Mouse (Mus musculus) left cerebral cortex, postnatal 10 days (tissue): Measurements from ENCODE around the gene Padi2. TPM values are rescaled to one million over a fixed set of nuclear protein-coding genes. Genes with fewer than 3 reads are reported as not detected.

Source experiments
- DNase-seq, 2 experiments: peaks; one replicate each; pipeline ENCODE4 v3.0.0; 2021 to 2022; ENCODE audit warnings: low spot score in 2 of 2, mixed read lengths in 1 of 2; ENCODE audit errors: extremely low spot score in 1 of 2
- intact Hi-C: fragments of 180-260 bp; cut with DNase I; formaldehyde crosslinking; loops from one replicate; pipeline ENCODE4 v1.15.1; 2025
- total RNA-seq, 2 experiments: library from RNA; stranded (reverse); gene quantifications; 2 replicates each; pipeline ENCODE4 v1.2.3; 2021

Padi2 gene
- total RNA-seq: 1 to 10 TPM; 3.3 to 4.9 TPM

DNA sequence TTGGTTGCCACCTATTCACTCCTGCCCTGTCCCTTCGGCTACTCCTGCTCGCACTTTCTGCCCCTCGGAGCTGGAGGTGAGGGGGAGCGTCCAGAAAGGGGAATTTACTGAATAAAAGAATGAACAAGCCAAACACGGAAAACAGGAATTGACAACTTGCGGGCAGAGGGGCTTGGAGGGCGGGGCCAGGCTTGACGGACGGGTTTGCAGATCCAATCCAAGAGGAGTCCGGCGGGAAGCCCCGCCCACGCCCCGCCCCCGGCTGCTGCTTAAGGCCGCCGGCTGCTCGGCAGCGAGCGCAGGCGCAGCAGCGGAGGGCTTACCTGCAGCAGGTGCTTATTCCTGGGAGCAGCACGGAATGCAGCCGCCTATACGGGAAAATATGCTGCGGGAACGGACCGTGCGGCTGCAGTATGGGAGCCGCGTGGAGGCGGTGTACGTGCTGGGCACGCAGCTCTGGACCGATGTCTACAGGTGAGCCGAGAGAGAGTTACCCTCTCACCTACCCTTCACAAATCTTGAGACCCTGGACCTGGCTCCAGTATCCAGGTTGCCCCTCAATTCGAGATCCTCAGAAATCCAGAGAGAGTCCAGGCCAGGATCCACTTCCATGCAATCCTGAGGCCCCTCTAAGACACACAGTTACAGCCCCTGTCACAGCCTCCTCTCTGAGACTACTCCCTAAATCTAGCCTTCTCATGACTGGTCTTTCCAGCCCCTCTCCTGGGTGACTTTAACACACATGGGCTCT lies at the start of gene Padi2:
Gene Padi2 (plus strand): TSS at position 269 of the 751 bp plus-strand sequence.
- DNase-seq: peak; percentile 49 to 87
- intact Hi-C loops: loop anchor here (5.0 kb wide), 1 partner anchor 51 kb away; no protein-coding TSS in a partner anchor

DNA sequence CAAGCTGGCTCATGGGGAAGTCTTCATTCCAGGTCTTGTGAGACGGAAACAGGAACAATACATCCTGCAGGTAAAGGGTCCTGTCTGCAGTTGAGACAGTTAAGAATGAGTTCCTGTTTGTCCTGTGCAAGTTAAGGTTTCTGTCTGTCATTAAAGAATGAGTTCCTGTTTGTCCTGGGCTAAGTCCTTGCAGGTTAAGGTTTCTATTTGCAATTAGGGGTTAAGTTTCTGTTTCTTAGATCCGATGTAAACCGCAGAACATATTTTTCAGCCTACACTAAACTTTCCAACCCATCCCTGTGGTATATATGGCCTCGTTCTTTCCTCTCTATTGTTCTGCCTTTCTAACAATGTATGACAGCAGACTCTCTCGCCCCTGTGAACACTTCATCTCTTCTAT lies 49.1 kb upstream of the Padi2 start:
- DNase-seq: no peak
- intact Hi-C loops: no loop called here

DNA sequence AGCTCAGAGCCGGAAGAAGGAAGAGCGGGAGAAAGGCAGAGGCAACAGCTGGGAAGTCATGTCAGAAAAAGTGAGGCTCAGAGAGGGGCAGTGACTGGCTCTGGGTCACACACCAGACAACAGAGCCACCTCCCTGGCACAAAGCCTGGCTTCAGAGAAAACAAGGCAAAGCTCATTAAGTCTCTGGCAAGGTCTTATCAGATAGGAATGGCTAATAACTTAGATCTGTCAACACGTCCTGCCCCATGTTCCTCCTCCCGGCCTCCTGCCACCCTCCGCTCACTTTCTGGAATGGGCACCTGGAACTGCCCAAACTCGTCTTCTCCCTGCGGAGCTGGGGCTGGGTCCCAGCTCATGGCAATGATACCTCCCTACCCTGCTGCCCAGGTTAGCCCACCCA lies 48.3 kb upstream of the Padi2 start:
- intact Hi-C loops: no loop called here
- no peak for DNase-seq

DNA sequence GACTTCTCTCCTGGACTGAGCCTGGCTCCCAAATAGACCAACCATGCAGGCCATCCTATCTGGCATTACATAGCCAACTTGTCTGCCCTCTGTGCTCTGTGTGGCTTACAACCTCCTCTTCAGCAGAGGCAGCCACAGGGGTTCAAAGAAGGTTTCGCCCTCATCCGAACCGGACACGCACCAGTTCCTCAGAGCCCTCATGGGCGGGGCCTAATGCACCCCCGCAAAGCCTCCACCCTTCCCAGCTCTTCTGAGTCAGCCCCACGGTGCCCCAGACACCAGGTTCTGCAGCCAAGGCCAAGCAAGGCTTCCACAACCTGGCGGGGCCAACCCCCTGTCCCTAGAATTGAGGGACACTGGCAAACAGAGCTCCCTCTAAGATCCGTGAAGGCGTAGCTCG lies 46.9 kb upstream of the Padi2 start:
- no peak for DNase-seq
- intact Hi-C loops: no loop called here

DNA sequence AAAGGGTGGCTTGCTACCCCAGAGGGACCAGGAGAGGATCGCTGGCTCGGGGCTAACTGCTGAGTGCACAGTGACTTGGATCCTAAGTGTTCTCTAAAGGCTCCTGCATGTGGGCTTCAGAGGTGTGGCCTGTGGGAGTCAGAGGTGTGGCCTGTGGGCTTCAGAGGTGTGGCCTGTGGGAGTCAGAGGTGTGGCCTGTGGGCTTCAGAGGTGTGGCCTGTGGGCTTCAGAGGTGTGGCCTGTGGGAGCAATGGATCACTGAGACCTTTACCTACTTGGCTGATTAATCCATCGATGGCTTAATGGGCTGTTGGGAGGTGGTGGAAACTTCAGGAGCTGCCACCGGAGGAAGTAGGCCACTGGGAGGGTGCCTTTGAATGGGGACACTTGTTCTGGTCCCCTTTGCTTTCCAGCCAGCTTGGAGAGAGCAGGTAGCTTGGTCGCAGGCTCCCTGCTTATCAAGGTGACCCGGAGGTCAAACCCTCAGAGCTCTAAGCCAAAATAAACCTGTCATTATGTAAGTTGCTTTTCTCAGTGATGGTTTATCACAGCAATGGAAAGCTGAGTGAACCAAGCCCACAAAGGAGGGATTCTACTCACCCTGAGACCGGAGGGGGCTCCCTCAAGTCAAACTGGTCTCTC lies 45.9 kb upstream of the Padi2 start:
- DNase-seq: no peak
- intact Hi-C loops: no loop called here

DNA sequence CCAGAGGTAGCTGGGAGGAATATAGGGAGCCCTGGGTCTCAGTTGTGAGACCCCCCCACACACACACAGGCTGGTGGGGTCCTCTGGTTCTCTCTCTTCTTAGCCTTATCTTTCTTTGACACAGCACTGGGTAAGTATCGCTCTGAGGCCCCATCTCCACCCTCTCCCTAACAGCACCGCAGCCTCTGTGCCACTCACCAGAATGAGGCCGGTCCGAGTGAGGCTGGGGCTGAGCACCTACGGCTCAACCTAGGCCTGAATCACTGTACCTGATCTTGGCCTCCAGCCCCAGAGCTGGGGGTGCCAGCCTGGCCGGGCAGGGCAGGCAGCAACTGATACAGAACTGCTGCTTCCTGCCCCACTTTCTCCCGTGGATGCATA lies 45.4 kb upstream of the Padi2 start:
- intact Hi-C loops: no loop called here
- DNase-seq: no peak

DNA sequence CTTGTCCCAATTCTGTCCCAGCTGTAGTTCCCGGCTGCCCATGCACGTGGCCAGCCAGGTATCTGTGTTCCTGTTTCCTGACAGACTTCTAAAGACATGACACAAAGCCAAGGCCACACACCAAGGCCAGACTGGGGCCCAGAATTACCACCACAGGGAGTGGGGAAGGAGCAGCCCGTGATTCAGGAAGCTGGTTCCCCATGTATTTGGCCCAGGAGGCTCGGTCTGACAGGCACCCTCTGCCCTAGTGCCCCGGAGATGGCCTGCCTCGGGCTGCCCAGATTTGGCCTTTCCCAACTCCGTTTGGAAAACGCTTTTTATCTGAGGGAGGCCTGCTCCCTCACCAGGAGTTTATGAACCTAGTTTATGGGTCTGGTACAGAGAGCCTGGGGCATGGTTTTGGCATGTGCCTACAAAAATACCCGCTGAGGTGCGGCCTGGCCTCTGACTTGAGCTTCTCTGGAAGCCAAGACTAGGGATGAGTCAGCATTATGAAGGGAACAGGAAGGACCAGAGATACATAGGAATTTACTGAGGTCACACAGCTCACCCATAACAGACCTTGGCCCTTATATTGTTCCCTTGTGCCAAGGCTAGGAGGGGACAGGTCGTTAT lies 44.0 kb upstream of the Padi2 start:
- no peak for DNase-seq
- intact Hi-C loops: no loop called here

DNA sequence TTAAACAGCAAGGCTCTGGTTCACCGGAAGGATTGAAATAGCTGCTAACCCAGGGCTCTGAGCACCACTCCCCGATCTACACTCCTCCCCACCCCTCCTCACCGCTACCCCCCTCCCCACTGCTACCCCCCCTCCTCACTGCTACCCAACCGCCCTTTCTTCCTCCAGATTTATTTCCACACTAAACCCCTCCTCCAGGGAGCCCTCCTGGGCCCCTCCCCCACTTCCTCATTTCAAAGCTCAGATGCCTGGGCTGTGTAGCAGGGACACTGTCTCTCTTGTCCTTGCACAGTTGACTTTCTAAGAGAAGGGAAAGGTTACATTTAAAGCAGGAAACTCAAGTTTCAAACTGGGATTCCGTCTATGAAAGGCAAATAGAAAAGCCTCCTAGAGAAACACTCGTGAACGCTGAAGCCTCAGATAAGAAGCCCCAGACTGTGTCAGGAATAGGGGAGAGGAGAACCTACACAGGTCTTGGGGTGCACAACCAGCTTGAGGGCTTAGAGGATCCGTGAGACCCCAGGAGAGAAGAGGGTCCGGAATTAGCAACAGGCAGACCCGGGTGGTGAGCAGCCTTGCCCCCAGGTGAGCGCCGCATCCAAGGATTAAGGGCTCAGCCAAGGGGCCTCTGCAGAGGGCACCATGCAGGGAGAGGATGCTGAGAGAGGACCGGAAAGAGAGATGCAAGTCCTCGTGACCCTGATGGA lies 37.5 kb upstream of the Padi2 start:
- intact Hi-C loops: no loop called here
- no peak for DNase-seq

DNA sequence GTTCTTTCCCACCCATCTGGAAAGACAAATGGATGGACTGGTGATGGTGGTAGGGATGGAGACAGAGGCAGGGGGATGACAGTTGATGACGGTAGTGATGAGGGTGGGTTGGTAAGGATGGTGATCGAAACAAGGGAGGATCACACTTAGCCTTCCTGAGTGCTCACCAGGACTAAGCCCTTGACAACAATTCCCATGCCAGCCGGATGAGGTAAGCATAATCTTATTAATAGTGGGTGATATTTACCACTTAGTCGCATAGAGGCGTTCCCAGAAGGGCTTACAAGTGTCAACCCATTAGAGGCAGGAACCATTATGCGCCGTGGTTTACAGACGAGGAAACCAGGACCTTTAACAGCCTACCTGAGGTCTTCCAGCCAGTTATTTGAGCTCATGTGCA lies 36.2 kb upstream of the Padi2 start:
- intact Hi-C loops: no loop called here
- DNase-seq: peak in 1 of 2 experiments; percentile 4

DNA sequence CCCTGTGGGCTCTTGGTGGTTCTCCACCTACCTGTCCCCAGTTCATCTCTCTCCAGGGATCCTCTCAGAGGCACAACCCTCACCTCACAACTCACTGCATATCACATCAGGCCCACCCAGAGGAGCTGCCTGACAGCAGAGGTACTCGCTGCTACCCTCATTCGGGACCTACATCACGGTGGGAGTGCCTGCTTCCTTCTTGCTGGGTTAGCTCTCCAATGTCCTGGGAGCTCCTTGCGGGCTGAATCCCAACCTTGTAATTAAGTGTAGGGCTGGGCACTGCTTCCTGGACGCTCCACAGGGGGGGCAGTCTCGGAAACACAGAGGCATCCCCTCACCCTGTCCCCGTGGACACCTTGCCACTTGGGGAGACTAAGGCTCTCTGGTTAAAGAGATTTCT lies 35.3 kb upstream of the Padi2 start:
- intact Hi-C loops: no loop called here
- peak in 1 of 2 experiments; percentile 11 for DNase-seq

DNA sequence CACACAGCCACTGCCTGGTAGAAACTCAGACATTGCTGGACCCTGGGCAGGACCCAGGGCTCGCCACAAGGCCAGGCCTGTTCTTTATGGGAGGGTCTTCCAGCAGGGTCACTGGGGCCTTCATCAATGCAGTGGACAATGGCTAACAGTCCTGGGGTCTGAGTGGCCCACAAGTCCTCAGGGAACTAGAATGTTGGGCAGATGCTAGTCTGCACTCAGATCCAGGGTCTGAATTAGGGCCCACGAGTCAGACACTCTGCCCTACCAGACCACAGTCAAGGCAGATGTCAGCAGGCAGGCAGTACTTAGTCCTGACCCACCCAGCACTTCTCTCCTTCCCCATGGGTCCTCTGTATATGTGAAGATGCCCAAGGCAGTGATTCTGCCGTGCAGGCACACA lies 34.8 kb upstream of the Padi2 start:
- peak in 1 of 2 experiments; percentile 8 for DNase-seq
- intact Hi-C loops: no loop called here

DNA sequence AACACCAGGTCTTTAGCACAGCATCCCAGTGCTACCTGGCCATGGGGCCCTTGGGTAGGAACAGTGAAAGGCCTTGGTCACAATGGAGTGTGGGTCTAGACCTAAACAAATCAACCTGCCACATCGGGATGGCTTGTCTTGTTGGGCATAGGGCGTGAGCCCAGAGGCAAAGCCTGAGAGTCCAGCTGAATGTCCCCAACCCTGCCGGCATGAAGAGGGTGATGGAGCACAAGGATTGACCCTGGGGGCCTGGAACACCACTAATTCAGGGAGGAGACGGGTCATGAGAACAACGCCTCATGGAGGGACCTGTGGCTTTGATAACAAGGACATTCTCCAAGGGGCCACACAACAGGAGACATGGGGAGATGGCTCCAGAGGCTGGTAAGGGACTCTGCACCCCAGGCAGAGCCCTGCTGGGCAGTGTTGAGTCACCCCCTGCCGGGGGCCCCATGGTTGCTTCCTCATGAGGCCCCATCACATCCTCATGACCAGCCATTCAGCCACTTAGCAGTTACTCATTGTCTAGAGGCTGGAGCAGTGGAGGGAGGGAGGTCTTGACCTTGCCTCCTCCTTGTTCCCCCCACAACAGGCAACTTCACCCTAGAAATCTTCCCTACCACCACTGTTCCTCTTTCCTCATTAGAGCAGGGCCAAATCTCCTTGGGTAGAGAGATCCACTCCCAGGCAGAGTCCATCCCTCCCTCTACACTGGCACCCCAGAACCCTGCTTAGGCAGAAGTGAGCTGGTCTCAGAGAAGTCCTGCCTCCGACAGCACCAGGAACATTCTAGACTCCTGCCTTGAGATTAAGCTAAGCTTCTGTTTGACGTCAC lies 34.1 kb upstream of the Padi2 start:
- peak in 1 of 2 experiments; percentile 19 for DNase-seq
- intact Hi-C loops: no loop called here

DNA sequence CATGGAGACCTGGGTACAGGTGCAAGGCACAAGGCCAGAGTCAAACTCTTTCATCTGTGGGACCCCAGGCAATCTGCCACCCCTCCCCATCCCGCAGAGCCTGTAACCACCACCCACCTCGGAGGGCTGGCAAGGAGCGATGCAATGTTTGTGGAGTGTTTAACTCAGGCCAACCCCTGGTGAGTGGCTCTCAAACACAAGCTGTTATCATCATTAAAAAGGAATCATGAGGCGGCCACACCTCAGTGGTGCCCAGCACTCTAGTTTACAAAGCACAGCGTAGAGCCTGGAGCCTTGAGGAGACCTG lies 33.5 kb upstream of the Padi2 start:
- peak in 1 of 2 experiments; percentile 13 for DNase-seq
- intact Hi-C loops: no loop called here

DNA sequence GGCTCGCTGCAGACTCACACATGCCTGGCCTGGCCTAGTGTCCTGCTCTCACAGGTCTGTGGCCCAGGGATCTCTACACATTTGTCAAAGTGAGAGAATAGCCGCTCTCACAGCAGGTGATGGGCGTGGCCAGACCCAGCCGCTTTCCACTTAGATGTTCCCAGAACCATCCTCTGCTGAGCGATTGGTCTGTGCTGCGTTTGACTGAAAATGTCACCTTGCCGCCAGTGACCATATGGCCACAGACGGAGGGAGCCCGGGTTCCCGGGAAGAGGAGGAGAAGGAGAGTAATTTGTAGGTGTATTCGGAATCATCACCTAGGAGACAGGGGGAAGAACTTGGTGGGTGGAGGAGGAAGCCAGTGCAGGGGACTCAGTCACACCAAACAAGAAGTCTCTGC lies 33.1 kb upstream of the Padi2 start:
- peak in 1 of 2 experiments; percentile 19 for DNase-seq
- intact Hi-C loops: no loop called here

DNA sequence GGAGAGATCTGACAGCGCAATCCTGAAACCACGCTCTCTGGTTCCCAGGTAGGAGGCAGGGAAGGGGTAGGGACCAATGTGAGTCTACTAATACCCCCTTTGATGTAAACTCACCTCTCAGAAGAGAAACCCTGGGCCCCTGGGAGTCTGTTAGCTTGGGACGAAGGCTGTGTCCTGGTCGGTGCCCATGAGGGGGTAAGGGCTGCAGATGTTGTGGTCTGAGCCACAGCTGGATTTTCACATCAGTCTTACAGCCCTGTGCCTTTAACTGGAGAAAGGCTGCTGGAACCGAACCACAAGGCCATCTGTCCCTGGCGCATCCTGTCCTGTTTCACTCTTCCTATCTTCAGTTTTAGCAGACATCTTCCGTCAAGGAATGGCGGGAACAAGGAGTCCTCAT lies 30.0 kb upstream of the Padi2 start:
- intact Hi-C loops: no loop called here
- DNase-seq: peak in 1 of 2 experiments; percentile 4

DNA sequence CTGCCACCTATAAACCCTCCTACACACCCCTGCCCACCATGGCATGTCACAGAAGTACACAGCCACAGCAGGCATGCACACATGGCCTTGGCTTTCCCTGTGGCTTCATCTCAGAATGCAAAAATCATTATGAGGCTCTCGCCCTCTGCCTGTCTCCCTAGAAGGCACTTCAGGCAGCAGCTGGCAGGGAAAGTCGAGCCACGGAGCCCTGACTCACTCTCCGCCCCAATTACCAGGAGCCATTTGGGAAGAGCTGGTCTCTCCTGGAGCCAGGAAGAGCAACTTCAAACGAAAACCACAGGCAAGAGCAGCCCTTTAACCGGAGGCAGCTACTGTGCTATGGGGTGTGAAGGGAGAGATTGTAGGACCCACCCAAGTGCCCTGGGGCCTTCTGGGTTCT lies 29.5 kb upstream of the Padi2 start:
- intact Hi-C loops: no loop called here
- DNase-seq: peak in 1 of 2 experiments; percentile 14

DNA sequence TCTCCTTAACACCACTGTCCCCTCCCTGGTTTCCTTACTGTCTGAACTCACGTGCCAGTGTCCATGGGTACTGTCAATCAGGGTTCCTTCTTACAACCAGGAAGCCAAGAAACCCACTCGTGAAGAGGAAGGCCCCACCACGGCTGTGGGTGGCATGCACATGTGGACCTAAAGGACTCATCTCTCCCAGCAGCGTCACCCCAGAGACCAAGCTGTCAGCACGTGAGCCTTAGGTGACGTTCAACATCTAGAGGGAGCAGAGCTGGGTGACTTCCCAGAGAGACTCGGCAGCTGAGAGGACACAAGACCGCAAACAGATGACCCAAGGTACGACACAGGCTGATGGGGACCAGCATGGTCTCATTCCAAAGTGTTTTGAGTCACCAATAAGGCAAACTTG lies 28.7 kb upstream of the Padi2 start:
- intact Hi-C loops: no loop called here
- DNase-seq: peak in 1 of 2 experiments; percentile 17

DNA sequence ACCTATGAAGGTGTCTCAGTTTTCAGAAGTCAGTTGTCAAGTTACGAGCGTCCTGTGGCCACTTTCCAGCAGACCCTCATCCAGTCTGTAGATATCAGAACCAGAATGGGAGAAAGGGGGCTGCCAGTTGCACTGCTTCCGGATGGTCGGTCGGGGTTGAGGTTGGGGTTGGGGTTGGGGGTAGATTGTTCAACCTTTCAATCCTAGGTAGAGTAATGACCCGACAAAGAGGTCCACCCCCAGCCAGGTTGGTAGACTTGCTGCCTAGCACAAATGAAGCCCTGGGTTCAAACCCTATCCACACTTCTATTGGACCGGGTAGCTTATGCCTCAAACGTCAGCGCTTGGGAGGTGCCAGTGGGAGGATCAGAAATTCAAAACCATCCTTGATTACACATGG lies 27.5 kb upstream of the Padi2 start:
- peak in 1 of 2 experiments; percentile 9 for DNase-seq
- intact Hi-C loops: no loop called here

DNA sequence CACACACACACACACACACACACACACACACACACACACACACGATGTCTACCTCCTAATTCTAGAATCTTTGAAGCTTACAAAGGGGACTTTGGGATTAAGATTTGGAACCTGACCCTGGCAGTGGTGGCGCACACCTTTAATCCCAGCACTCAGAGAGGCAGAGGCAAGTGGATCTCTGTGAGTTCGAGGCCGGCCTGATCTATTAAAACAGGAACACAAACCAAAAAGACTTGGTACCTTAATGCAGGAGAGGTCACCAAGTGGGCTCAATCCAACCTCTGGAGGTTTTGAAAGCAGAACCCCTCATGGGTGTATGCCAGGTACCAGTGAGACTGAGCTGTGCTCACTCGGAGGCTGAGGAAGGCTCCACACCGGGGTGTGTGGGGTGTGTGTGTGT lies 27.0 kb upstream of the Padi2 start:
- DNase-seq: peak in 1 of 2 experiments; percentile 8
- intact Hi-C loops: no loop called here
